Mouse (Mus musculus) frontal cortex, postnatal 36 days (tissue): ENCODE measurements around the gene Slc22a23.
A peak's percentile ranks its signal among the peaks of the same experiment; 100 is the strongest.

ENCODE experiments used
- DNase-seq, 2 experiments: peaks; one replicate each; pipeline ENCODE4 v3.0.0; 2022; ENCODE audit warnings: low spot score in 2 of 2

The Slc22a23 gene

DNA sequence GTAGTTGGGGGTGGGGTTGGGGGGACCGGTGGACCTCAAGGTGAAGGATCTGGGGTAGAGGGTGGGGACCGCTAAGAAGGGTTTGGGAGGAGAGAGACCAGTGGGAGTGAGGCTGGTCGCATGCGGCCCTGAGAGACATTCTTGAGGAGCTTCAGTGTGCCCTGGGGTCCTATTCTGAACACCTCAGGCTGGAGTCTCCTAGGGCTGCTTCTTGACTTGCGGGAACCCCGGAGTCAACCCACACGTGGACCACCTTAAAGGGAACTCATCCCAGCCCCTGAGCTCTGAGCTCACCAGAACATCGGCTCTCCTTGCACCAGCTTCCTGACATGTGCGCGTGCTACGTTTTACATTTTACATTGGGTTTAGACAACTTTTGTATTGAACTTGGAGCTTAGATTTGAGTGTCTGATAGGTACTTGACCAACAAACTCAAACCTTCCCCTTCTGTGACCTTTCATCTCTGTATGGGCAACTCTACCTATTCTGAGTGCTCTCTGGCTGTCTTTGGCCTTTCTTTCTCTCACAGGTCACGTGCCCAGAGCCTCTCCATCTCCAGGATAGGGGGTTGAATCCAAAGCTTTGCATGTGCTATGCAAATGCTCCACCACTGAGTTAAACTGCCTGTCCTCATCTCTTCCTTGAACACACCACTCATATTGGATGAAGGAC lies 181.5 kb downstream of the Slc22a23 start:
- no peak for DNase-seq

DNA sequence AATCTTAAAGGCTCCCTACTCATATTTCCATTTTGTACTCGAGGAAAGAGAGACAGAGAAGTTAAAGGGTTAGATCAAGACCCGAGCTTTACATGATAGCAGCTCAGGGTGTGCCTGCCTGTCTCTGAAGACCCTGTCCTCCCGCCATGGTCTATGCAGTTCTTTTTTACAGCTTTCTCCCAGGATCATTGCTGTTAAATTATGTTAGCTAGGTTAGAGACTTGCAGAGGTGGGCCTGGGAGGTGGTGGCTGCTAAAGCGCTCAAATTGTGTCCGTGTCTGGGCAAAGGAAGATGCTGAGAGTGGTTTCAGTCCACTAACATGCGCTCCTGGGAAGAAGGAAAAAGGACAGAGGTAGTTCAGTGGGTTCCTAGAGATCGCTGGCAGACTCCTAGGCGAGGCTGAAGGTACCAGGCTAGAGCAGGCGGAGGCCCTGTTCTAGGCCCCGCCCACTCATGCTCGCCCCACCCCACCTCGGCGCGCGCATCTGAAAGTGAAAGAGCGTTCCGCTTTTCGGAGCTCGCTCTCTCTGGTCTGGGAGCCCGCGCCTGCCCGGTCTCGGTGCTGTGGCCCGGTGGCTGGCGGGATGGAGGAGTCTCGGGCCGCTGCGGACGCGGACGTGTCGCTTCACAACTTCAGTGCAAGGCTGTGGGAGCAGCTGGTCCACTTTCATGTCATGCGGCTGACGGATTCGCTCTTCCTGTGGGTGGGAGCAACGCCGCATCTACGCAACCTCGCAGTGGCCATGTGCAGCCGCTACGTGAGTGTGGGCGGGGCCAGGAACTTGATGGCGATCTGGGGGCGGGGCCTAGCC lies 182.3 kb downstream of the Slc22a23 start, which contains the start of gene Psmg4:
Gene Psmg4 (plus strand): TSS at position 474 of the 813 bp plus-strand sequence.
- DNase-seq = peak; percentile 92

DNA sequence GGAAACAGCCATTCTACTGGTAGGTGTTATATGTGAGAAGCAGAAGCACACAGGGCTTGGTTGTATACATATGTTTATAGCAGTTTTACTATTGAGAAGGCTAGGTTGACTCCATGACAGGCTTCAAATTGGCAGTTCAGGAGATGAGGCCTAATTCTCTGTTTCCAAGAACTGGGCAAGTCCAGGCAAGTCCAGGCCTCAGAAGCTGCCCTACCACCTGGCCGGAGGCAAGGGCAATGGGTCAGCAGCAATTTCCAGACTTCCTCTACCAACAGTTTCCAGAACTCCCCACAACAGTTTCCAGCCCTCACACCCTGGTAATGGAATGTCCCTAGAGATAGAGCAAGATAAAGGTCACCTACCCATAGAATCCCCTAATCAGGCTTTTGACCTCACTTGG lies 185.1 kb downstream of the Slc22a23 start:
- DNase-seq = no peak

DNA sequence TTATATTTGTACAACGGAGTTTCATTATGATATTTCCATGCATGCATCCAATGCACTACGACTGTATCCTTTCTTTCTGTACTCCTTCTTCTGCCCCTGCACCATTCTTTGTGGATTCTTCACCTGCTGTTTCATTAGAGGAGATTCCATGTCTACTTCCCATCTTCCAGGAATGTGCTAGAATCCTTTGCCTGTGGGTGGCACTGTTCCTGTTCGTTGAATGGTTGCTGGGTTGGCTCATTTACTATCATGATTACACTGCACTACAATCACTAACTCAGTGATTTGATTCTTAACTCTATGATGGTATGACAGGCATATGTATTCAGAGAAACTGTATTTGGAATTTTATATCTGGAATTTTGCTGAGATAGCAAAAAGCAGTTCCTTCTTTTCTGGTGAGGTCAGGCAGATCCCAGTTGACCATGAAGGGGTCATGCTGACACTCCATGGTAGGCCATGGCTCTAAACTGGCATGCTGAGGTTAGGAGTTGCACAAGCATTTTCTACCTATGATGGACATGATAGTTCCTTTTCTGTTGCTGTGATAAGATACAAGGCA lies 187.3 kb downstream of the Slc22a23 start:
- DNase-seq = no peak

DNA sequence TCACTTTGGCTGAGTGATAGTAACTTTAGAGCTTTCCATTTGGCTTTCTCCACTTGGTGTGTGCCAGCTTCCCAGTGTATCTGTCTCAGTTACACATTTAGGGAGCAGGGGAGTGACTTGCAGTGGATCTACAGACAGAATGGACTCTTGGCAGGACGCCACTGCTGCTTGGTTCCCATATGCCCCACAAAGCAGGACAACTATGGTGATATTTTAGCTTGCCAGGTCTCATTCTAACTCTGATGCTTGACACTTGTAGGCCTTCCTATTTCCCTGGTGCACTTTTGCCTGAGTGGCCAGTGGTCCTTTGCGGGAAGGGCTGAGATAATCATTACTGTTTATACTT lies 188.2 kb downstream of the Slc22a23 start:
- no peak for DNase-seq

DNA sequence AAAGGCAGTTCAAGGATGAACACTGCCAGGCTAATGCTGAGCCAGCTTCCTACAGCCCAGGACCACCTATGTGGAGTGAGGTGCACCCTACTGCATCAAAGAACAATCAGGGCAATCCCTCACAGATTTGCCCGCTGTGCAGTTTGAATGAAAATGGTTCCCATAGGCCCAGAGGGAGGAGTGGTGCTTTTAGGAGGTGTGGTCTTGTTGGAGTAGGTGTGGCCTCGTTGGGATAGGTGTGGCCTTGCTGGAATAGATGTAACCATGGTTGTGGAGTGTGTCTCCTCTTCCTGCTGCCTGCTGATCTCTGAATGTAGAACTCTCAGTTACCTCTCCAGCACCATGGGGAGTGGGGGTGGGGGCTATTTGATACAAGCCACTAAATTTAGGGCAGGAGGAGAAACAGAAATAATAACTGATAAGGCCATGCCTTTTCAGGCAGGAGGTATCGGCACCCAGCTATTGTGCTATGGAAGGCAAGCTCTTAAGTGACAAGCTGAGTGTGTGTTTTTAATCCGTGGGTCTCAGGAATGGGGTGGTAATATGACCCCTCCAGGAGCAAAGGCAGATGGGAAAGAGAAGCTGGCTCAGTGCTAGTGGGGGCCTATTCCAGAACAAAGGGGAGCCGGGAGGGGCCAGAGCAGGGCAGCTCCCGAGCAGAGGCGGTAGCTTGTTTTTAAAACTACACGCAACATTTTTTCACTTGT lies 188.7 kb downstream of the Slc22a23 start:
- DNase-seq = no peak

GRCm38 (mm10) chr13:34154931-34155272 lies 190.1 kb downstream of the Slc22a23 start:
- DNase-seq = peak; percentile 61 to 78

DNA sequence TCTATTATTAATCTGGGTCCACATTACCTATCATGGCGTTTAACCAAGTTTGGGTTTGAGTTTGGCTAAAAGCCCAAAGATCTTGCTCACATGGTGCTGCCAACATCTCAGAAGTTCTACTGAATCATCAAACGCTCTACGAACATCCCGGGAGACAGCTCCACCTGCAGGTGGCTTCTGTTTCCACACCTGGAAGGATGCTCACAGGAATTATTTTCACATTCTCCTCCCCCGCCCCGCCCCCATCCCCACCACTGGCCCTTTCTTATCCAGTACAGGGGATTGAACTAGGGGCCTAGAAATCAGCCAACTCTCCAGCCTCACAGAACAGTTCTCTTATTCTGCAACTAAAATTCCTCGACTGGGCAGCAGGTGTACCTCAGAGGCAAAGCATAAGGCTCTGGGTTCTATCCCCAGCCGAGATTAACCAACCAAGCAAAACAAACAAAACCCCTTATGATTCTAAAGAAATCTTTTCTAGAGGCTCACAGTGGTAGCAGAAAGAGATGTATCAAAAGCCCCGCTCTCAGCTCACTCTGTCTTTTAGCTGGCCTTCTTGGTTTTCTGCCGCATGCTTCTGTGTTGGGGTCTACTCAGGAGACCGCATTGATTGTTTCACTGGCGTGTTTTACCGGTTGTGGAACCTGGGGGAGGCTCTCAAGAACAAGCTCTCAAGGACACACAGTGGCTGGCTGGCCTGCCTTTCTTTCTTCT lies 190.6 kb downstream of the Slc22a23 start:
- peak; percentile 67 to 86 for DNase-seq

- peak in 1 of 2 experiments; percentile 29 for DNase-seq
These were observed 191.5 kb downstream of the Slc22a23 start for GRCm38 (mm10) chr13:34153254-34154011.

DNA sequence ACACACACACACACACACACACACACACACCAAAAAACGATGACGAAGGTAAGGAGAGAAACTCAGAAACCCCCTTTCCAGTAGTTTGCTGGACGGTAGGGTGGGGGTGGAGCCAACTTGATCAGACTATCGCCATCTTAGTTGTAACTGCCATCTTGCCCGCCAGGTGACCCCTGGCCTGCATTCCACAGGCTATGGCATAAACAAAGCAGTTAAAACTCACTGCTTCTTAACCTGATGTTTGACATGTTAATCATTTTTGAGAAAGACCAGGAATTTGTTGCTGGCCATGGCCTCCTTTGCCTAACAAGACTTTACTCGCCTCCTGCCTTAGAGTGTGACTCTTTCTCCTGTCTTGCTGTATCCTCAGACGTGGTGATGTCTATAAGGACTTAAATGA lies 192.3 kb downstream of the Slc22a23 start:
- DNase-seq = no peak

DNA sequence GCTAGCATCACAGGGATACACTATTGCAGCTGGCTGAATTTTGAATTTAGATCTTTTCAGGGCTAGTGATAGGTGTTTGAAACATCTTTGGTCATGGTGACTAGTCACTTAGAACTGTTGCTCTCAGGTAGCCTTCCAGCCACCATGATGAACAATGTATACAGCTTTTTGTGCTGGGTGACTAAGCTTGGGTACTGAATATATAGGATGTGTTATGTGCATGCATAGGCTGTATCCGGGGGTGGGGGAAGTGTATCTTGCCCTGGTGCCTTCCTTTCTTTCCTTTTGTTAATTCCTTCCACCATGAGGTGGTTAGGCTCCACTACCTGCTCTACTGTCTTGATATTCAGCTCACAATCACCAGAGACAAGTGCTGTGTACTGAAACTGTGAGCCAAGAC lies 193.6 kb downstream of the Slc22a23 start:
- DNase-seq = no peak

GRCm38 (mm10) chr13:34150271-34151027 lies 194.5 kb downstream of the Slc22a23 start:
- peak; percentile 58 to 63 for DNase-seq

- no peak for DNase-seq
These were observed 195.4 kb downstream of the Slc22a23 start for GRCm38 (mm10) chr13:34149463-34150176.

DNA sequence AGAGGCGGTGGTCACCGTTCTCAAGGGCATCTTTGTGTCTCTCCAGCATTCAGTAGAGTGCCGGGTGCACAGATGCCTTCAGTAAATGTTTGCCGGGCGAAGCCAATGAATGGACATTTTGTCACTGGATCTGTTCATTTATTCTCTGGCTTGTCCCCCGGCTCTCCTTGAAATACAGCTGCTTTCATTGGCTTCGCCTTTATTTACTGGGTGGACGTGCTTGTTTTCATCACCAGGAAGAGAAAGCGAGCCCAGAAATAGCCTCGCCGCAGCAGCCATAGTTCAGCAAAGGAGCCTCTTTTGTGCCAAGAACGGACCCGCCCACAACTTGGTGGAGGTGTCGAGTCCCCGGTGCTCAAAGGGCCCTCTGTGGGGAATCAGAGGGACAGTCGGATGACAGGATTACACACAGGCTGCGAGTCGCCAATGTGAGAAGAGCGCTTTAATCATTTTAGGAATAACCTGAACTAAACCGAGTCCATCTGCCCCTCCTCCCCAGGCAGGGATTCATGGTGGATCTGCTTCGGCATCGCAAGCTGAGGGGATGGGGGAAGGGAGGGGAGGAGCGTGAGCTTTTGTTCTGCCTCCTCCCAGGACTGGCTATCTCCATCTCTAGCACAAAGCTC lies 196.1 kb downstream of the Slc22a23 start:
- DNase-seq = peak; percentile 73 to 77

DNA sequence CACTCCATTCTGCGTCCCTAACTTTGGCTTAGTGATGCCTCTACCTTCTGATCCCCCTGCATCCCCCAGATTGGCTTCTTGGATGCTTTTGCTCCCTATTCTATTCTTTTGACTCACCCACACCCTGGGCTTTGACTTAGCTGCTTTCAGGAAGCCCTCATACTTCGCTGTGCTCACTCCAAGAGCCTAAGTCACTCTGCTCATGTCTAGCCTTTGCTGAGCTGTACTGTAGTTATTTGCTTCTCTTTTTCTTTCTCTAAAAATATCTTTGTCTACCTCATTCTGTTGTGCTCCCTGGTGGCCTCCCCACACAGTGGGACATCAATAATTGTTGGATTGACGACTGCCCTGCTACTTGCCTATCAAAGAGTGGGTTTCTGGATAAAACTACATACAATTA lies 196.8 kb downstream of the Slc22a23 start:
- no peak for DNase-seq

DNA sequence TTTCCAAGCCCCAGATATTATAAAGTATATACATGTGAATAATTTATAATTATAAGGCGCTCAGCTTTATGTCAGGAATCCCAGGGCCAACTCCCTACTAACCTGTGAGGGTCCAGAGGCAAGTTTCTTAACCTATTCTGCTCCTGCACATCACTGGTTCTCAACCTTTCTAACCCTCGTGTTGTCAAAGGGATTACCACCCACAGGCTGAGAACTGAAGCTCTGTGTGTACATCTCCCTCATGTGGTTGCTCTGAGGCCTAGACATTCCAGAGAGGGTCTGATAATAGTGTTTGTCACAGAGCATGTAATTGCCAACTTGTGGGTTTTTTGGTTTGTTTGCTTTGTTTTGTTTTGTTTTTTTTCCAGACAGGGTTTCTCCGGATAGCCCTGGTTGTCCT lies 198.1 kb downstream of the Slc22a23 start:
- no peak for DNase-seq

- DNase-seq = no peak
These were observed 201.6 kb downstream of the Slc22a23 start for GRCm38 (mm10) chr13:34143389-34143788.

- DNase-seq = peak; percentile 53 to 61
These were observed 208.4 kb downstream of the Slc22a23 start for GRCm38 (mm10) chr13:34136605-34137004.

DNA sequence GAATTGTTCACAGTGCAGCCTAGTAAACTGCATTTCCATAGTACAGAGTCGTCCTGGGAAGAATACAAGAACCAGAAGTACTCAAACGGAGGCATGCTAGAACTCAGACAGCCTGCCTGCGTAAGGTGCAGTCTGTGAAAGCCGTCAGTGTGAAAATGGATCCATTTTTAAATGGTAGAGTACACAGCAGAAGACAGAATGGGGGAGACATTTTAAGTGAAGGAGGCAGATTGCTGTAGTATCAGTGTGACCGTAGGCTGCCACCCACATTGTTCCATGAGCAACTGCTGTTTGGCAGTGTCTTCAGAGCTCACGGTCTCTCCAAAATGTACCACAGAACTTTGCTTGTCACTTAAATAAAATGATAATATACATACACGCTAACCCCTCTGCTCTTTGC lies 210.7 kb downstream of the Slc22a23 start:
- peak; percentile 65 to 82 for DNase-seq
